Mouse (Mus musculus): ENCODE measurements at regions not wholly inside any gene's neighbourhood (a gene's known extent, or its start where the extent isn't known, plus 50 kb on each side); places are given as distances from the start of the nearest gene placed in this dataset.

DNA sequence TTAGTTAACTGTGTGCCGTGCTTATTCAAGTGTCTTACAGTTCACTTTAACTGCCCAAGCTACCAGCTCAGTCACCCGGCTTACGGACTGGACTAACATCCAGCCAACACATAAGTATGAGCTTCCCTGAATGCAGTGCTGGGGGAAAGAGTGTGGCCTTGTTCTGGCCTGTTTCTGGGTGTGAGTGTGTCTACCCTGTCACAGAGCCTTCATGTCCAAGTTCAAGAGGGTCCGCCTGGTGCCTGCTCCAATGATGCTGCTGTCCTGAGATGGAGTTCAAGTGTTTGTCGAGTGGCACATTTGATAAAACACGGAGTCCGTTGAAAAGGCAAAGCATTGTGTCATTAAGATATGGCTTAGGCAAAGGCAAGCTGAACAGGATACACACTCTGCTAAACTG lies 135.0 kb upstream of the Ctbp2 start:
- WGBS, result 84% methylated on average over 7 of the region's 7 CpGs
- no peaks in the 10 kb centered on the region for H3K4me1 ChIP-seq (ENCODE audit: control insufficient read depth, insufficient read depth, low read length)
- TF ChIP-seq POLR2A (IDR thresholded peaks at IDR 0.05; ENCODE audit: low read depth, low read length) (no peak), CTCF (conservative IDR thresholded peaks at IDR 0.05; ENCODE audit: insufficient read depth, insufficient read length, low read depth, low read length) (no peak)
- no peak for DNase-seq
- H3K4me3 ChIP-seq (ENCODE audit: insufficient read depth, low read depth, low read length), result no peak overlapping the region
- no peaks in the 10 kb centered on the region for H3K36me3 ChIP-seq (ENCODE audit: control insufficient read depth, insufficient read depth, low read length)
- no peaks in the 10 kb centered on the region; the same call in 1 of the 2 replicates for H3K27me3 ChIP-seq (replicated peaks; ENCODE audit: control insufficient read depth, insufficient read depth, low read length)
- no peak overlapping the region for H3K27ac ChIP-seq (ENCODE audit: insufficient read depth, low read depth, low read length)

DNA sequence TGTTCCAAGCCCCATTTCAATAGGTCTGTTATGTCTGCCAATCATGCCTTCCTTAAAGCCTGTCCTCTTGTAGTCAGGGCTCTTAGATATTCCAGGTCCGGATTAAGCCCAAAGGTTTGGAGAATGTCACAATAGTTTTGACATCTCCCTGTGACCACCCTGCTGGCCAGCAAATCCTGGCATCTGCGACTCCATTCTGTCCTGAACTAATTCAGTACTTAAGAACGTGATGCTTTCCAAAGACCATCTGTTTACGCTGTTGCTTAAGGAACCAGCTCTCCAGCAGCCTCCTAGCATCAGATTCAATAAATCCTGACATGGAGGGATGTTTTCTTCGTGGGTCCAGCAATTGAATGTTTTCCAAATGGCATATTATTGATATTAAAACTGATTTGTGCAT lies 132.7 kb upstream of the Ctbp2 start:
- Histone ChIP-seq H3K4me3 (ENCODE audit: insufficient read depth, low read depth, low read length) (no peak overlapping the region), H3K27ac (ENCODE audit: insufficient read depth, low read depth, low read length) (no peak overlapping the region), H3K36me3 (ENCODE audit: control insufficient read depth, insufficient read depth, low read length) (no peaks in the 10 kb centered on the region), H3K4me1 (ENCODE audit: control insufficient read depth, insufficient read depth, low read length) (no peaks in the 10 kb centered on the region), H3K27me3 (replicated peaks; ENCODE audit: control insufficient read depth, insufficient read depth, low read length) (no peaks in the 10 kb centered on the region; the same call in 1 of the 2 replicates)
- TF ChIP-seq POLR2A (IDR thresholded peaks at IDR 0.05; ENCODE audit: low read depth, low read length) (no peak), CTCF (conservative IDR thresholded peaks at IDR 0.05; ENCODE audit: insufficient read depth, insufficient read length, low read depth, low read length) (no peak)
- 74% methylated on average over 5 of the region's 5 CpGs for WGBS
- no peak for DNase-seq

DNA sequence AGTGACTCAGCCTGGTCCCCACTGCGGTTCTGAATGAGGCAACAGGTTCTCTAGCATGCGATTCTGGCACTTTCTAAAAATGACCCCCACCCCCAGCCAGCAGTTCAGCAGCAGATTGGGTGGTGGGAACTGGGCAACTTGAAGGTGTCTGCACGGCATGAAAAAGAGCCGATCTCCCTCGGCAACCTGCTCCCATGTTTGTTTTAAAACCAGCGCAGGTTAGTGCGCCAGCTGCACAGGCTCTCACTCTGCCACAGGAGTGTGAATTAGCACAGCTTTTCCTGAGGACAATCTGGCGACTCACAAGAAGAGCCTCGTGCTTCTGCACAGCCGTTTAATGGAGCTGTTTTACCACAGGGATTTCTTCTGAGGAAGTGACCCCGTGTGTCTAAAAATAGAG lies 120.4 kb upstream of the Ctbp2 start:
- Histone ChIP-seq H3K4me3 (ENCODE audit: insufficient read depth, low read depth, low read length) (no peak overlapping the region), H3K27me3 (replicated peaks; ENCODE audit: control insufficient read depth, insufficient read depth, low read length) (no peaks in the 10 kb centered on the region), H3K27ac (ENCODE audit: insufficient read depth, low read depth, low read length) (no peak overlapping the region), H3K36me3 (ENCODE audit: control insufficient read depth, insufficient read depth, low read length) (no peaks in the 10 kb centered on the region), H3K4me1 (ENCODE audit: control insufficient read depth, insufficient read depth, low read length) (no peaks in the 10 kb centered on the region)
- no peak for DNase-seq
- TF ChIP-seq POLR2A (IDR thresholded peaks at IDR 0.05; ENCODE audit: low read depth, low read length) (no peak), CTCF (conservative IDR thresholded peaks at IDR 0.05; ENCODE audit: insufficient read depth, insufficient read length, low read depth, low read length) (no peak)
- WGBS, result 11% methylated on average over 11 of the region's 11 CpGs

GRCm38 (mm10) chr7:133234326-133234725 lies 110.2 kb upstream of the Ctbp2 start:
- no peaks in the 10 kb centered on the region for H3K4me1 ChIP-seq (ENCODE audit: control insufficient read depth, insufficient read depth, low read length)
- H3K27me3 ChIP-seq (replicated peaks; ENCODE audit: control insufficient read depth, insufficient read depth, low read length), result no peaks in the 10 kb centered on the region
- no peaks in the 10 kb centered on the region for H3K36me3 ChIP-seq (ENCODE audit: control insufficient read depth, insufficient read depth, low read length)
- H3K27ac ChIP-seq (ENCODE audit: insufficient read depth, low read depth, low read length), result no peak overlapping the region
- DNase-seq, result no peak
- TF ChIP-seq POLR2A (IDR thresholded peaks at IDR 0.05; ENCODE audit: low read depth, low read length), result no peak
- no peak for TF ChIP-seq CTCF (conservative IDR thresholded peaks at IDR 0.05; ENCODE audit: insufficient read depth, insufficient read length, low read depth, low read length)
- no peak overlapping the region for H3K4me3 ChIP-seq (ENCODE audit: insufficient read depth, low read depth, low read length)
- WGBS, result 88% methylated on average over 5 of the region's 5 CpGs

DNA sequence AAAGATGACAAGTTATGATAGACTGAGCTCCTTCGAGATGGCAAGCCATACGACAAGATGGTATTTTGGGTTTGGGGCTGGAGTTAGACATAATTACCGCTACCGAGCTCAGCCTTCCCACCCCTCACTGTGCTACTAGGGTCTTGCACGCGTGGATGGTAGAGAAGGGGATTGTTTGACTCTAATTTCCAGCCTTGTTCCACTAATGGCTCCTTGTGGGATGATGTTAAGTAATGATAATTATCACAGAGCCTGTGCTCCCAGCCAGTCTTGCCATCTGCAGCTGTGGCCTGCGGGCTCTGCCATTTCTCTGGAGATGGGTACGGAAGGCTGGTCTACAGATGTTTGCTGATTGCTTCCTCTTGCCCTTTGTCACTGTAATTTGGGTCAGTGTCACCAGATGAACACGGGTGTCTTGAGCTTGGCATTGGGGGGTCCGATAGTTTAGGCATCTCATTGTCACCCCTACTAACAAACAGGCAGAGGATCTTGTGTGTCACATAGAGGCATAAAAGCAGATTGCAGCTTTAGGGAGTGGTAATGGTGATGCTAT lies 108.8 kb upstream of the Ctbp2 start:
- WGBS, result 92% methylated on average over 10 of the region's 10 CpGs
- TF ChIP-seq POLR2A (IDR thresholded peaks at IDR 0.05; ENCODE audit: low read depth, low read length) (no peak), CTCF (conservative IDR thresholded peaks at IDR 0.05; ENCODE audit: insufficient read depth, insufficient read length, low read depth, low read length) (no peak)
- Histone ChIP-seq H3K36me3 (ENCODE audit: control insufficient read depth, insufficient read depth, low read length) (no peaks in the 10 kb centered on the region), H3K27ac (ENCODE audit: insufficient read depth, low read depth, low read length) (no peak overlapping the region), H3K4me1 (ENCODE audit: control insufficient read depth, insufficient read depth, low read length) (no peaks in the 10 kb centered on the region), H3K27me3 (replicated peaks; ENCODE audit: control insufficient read depth, insufficient read depth, low read length) (no peaks in the 10 kb centered on the region), H3K4me3 (ENCODE audit: insufficient read depth, low read depth, low read length) (no peak overlapping the region)
- no peak for DNase-seq

GRCm38 (mm10) chr7:133230806-133231205 lies 106.7 kb upstream of the Ctbp2 start:
- H3K27me3 ChIP-seq (replicated peaks; ENCODE audit: control insufficient read depth, insufficient read depth, low read length), result no peaks in the 10 kb centered on the region
- no peak for TF ChIP-seq POLR2A (IDR thresholded peaks at IDR 0.05; ENCODE audit: low read depth, low read length)
- TF ChIP-seq CTCF (conservative IDR thresholded peaks at IDR 0.05; ENCODE audit: insufficient read depth, insufficient read length, low read depth, low read length), result no peak; the same call in 1 of the 2 replicates
- WGBS, result 58% methylated on average over 3 of the region's 3 CpGs
- no peak for DNase-seq
- no peaks in the 10 kb centered on the region for H3K36me3 ChIP-seq (ENCODE audit: control insufficient read depth, insufficient read depth, low read length)
- H3K4me1 ChIP-seq (ENCODE audit: control insufficient read depth, insufficient read depth, low read length), result no peaks in the 10 kb centered on the region
- H3K4me3 ChIP-seq (ENCODE audit: insufficient read depth, low read depth, low read length), result no peak overlapping the region
- no peak overlapping the region for H3K27ac ChIP-seq (ENCODE audit: insufficient read depth, low read depth, low read length)

DNA sequence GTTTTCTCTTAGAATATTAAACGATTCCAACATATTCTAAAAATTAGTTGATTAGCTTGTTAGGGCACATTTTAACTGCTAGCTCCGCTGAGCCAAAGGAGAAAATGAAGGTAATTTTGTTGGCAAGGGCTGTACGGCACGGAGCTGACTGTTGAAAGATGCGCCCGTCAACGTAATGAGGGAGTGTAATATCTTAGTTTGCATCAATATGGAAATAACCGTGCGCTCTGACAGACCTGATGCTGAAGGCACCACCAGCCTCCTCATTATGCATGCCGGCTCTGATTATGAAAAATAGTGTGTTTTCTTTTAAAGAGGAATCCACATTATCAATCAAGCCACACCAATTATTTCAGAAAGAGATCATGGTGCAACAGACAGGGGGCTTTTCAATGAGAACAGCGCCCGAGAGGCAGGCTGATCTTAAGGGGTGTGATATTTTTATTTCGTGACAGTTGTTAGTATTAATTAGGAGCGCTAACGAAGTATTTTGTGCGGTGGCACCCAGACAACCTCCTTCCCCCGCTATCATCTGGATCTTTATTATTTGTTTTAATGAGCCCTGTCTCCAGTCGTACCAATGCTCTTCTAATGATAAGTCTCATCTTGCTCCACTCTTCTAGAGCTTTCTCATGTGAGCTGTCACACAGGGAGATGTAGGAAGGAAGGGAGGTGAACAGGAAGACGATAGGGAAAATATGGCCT lies 99.9 kb upstream of the Ctbp2 start:
- Histone ChIP-seq H3K36me3 (ENCODE audit: control insufficient read depth, insufficient read depth, low read length) (no peaks in the 10 kb centered on the region), H3K4me1 (ENCODE audit: control insufficient read depth, insufficient read depth, low read length) (no peaks in the 10 kb centered on the region), H3K4me3 (ENCODE audit: insufficient read depth, low read depth, low read length) (no peak overlapping the region), H3K27me3 (replicated peaks; ENCODE audit: control insufficient read depth, insufficient read depth, low read length) (no peaks in the 10 kb centered on the region), H3K27ac (ENCODE audit: insufficient read depth, low read depth, low read length) (no peak overlapping the region)
- no peak for DNase-seq
- WGBS, result 89% methylated on average over 19 of the region's 19 CpGs
- no peak for TF ChIP-seq CTCF (conservative IDR thresholded peaks at IDR 0.05; ENCODE audit: insufficient read depth, insufficient read length, low read depth, low read length)
- no peak for TF ChIP-seq POLR2A (IDR thresholded peaks at IDR 0.05; ENCODE audit: low read depth, low read length)

Measured in kidney, adult 2 months (tissue).